Mouse (Mus musculus): ENCODE data around the gene Kpna6.

The Kpna6 gene

DNA sequence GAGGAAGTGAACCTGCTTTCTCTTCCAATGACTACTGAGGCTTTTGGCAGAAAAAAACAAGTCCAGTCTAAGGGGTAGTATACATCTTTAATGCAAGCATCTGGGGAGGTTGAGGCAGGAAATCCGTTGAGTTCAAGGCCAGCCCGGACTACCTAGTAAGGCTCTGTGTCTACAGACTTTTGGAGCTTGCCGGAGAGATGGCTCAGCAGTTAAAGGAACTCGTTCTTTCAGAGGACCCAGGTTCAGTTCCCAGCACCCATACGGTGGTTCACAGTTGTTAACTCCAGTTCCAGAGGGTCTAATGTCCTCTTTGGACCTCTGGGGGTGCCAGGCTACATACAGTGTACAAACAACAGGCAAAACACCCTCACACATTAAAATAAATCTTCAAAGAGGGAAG lies 54.5 kb downstream of the Kpna6 start:
- DNase-seq (ENCODE audit: low read depth, low spot score), result no peak

DNA sequence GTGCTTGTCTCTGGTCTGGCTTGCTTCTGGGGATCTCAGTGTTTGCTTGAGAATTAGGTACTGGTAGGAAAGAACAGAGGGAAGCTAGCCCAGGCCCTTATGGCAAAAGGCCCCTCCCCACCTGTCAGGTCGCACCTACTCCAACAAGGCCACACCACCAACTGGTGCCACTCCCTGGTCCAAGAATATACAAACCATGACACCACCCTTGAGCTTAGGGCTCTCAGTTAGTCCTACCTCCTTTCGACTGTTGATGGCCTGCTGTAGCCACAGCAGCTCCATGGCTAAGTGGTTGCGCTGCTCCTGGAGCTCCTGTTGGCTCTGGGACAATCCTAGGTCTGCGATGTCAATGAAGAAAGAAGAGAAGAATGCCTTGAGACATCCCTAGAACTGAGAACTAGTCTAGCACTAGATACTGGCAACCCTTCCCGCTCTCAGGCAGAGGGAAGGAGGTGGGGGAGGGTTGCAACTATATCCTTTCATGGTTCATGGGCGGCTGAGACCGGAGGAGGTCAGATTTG lies 55.4 kb downstream of the Kpna6 start:
- DNase-seq (ENCODE audit: low read depth, low spot score), result no peak

DNA sequence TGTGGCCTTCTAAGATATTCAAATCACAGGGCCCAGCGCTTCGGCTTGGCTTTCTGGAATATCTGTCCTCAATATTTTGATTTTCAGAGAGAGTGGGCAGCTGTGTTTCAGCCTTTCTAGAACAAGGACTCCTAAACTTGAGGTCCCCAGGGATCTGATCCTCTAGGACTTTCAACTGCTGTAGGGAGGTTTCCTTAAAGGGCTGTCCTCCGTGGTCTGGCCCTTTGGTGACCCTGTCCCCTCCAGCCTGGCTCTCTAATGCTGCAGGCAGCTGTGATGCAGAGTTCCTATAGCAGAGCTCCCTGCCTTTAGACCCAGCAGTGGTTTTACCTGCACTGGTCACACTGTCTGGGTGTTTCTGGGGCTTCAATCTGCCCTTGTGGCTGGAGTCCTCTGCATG lies 55.9 kb downstream of the Kpna6 start:
- no peak for DNase-seq (ENCODE audit: low read depth, low spot score)

DNA sequence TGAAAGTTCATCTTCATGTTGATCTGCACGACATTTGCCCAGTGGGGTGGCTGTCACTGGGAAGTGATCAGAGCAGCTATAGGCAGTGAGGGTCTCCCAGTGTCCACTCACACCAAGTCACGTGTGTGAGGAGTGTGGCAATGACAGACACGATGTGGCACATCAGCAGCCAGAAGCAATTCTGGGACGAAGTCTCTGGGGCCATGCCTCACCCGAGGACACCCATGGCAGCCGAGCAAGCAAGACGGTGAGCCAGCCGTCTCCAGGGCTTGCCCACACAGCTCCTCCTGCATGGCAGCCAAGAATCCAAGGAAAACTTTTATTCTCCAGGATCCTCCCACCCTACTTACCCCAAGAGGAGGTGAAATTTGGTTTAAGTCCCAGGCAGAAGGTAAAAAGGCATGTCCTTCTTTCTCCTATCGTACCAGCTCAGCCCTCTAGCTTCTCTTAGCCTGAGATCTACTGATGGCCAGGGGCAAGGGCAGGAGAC lies 56.7 kb downstream of the Kpna6 start:
- no peak for DNase-seq (ENCODE audit: low read depth, low spot score)

DNA sequence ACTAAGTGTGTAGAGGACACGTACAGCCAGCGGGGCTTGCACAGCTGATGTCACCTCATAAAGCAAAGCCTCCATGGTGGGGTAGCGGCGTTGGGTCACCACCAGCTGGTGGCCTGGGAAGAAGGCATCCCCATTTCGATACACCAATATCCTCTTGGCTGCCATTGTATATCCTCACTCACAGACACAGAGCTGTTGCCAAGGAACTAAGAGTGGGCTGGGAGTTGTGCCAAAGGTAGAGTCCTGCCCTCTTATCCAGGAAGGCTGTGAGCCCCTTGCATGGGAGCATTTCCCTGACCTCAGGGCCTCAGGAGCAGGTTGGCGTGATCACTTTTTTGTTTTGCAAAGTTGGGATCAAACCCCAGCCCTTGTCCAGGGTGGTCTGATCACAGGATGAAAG lies 58.5 kb downstream of the Kpna6 start, which contains the start of gene Dcdc2b:
Gene Dcdc2b (minus strand): TSS at position 165 of the 400 bp plus-strand sequence.
- DNase-seq (ENCODE audit: low read depth, low spot score), result no peak

DNA sequence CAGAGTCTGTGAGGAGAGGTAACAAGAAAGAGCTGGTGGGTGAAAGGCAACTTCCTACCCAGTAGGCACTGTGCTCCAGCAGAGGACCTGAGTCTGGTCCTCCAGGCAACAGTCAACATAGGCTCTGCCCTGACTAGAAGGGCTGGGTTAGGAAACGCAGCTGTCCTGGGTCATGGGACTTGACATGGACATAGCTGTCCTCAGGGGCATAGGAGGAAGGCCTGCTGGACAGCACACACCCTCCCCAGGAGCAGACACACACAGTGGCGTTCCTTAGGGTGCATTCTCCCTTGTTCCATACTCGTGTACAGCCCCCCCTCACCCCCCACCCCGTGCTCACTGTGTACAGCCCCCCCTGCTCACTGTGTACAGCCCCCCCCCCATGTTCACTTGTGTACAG lies 62.1 kb downstream of the Kpna6 start:
- no peak for DNase-seq (ENCODE audit: low read depth, low spot score)

DNA sequence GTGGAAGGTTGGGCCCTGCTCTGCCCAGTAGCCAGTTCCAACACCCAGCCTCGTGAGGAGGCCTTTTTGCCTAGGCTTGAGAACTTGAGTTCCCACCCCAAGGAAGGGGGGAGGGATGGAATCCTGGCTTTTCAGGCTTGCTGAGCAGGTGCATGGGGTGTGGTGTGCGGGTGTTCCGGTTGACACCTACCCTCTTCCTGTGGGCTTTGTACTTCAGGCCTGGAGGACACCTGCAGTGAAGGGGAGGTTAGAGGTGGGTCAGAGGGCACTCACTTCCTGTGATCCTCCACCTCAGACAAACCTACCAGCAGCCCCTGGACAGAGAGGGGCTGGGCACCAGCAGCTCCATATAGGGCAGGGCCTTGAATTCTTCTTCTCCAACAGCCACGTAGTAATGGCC lies 62.5 kb downstream of the Kpna6 start:
- peak; percentile 81 for DNase-seq (ENCODE audit: low read depth, low spot score)

DNA sequence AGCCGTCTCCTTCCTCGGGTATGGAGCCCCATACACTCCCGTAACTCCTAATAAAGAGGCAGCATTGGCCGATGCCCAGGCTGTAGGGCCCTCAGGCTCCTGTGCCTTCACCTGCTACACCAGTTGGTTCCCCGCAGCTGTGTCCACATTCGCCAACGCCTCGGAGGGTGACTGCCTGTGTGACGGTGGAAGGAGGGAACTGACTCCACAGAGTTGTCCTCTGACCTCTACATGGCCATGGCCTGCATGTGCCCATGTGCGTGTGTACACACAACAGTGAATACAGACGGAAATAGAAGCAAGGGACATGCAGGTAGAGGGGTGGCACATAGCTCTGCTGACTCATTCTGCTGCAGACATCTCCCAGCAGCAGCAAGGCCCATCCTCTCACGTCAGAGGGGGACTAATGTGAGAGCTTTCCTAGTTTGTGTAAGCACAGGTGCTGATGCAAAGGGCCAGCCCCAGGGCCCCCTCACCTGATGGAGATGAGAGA lies 63.4 kb downstream of the Kpna6 start:
- no peak for DNase-seq (ENCODE audit: low read depth, low spot score)

DNA sequence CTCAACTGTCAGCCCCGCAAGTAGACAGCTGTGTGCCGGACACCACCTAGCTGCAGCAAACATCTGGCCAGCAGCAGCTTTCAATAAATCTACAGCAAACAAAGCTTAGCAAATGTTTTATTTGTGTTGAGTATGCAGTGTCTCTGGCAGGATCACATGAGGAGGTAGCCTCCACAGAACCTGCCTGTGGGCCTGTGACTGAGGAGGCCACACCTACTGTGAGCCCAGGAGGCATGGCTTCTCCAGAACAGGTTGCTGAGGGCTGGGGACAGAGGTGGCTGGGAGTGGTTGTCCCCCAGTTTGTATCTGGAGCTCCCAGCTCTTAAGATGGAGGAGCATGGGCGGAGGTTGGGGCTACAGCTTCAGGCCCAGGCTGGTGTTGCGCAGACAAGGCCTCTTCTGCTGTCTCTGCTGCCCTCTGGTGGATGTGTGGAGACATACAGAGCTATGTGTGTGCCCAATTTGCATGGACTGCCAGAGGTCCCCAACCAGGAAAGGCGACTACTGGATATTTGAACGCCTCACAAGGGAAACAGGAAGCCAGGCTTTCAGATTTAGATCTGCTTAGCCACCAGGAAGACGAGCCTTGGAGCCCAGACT lies 64.0 kb downstream of the Kpna6 start:
- peak; percentile 92 for DNase-seq (ENCODE audit: low read depth, low spot score)

DNA sequence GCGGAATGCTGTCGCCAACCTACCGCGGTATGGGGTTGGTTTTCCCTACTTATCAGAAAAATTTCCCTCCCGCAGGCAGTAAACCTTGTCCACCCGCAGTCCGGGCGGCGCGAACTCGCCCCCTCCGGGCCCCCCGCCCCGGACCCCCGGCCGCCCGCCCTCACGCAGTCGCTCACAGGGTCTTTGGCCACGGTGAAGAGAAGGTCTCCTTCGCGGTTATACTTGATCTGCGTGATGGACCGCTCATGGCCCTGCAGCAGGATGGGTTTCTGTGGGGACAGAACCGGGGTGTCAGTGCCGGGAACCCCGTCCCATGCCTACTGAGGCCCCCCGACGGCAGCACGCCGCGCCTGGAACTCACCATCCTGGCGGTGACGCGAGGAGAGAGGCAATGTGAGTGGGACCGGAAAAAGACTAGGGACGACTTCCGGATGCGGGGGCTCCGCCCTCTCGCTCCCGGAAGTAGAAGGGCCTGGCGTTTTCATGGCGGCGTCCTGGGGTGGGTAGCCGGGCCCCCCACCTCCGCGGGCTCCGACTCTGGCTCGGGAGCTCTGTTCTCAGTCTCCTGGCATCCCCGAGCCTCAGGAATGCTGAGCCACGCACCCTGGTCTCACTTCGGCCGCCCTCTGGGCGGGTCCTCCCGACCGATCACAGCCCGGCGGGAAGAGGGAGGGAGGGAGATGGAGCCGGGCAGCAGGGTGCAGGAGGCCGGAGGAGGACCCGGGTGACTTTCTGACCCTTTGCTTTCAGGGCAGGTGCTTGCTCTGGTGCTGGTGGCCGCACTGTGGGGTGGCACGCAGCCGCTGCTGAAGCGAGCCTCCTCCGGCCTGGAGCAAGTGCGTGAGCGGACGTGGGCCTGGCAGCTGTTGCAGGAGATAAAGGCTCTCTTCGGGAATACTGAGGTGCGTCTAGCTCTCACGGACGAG lies 72.1 kb downstream of the Kpna6 start, which contains the start of the genes Eif3i and Tmem234:
Gene Eif3i (minus strand): TSS at position 416 of the 926 bp plus-strand sequence.
Gene Tmem234 (plus strand): TSS at position 436 of the 926 bp plus-strand sequence.
- DNase-seq (ENCODE audit: low read depth, low spot score), result peak; percentile 83

Measured in ES-CJ7 (cell line).